Mouse (Mus musculus) fibroblast of lung, adult 2 months (primary cell): ENCODE results near the gene 1700086D15Rik.

Experiments
- DNase-seq: peaks from one replicate; pipeline ENCODE4 v3.0.0-alpha.2; 2011; ENCODE audit warnings: low read depth

The 1700086D15Rik gene

DNA sequence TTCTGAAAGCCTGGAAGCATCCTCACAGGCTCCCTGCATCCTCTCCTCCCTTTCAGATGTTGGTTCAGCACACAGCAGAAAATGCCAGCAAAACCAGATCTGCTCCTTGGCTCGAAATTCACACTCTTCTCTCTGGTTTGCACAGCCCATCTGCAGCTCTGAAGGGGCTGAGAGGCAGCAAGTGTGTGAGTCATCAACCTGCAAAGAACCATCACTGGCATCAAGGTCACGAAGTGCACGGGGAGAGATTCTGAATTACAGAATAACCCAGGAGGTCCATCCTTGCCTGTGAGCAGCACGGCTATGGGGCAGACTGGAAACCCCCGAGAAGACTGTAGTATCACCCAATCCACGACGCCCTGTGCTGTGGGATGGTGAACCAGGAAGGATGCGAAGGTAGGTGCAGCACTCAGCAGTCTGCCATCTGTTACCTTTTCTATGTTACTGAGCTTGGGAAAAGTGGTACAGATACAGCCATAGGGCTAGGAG is 24.4 kb downstream of the 1700086D15Rik start:
- no peak for DNase-seq

DNA sequence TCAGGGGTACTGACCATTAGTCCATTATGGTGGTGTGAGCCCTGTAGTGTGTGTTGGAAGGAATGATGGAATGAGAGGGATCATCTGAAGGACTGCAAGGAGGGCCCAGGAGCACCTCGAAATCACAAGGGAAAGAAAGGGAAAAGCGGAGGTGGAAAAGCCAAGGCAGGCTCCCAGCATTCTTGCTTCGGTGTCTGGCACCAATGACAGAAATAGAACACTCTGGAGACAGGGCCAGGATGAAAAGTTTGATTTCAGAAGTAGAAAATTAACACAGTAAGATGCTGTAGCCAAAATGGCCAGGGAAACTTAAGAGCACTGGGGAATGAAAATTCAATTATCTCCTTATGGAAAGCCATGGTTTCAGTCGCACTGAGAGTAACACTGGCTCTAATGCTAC is 26.0 kb downstream of the 1700086D15Rik start:
- no peak for DNase-seq

DNA sequence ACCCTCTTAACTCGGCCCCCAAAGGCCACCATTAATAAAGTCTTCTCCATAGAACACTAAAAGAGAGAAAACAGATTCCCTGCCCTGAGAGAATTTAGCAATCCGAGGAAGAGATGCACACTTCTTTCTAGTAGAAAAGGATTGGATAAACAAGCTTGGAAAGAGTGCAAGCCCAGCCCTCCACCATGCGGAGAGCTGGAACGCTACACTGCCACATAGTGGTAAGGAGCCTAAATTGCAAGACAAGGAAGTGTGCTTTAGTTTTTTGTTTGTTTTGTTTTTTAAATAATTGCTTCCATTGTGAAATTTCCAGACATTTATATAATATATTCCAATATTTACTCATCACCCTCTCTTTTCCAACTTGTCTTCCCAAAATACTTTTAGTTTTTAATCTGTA is 30.6 kb downstream of the 1700086D15Rik start:
- DNase-seq, result no peak

DNA sequence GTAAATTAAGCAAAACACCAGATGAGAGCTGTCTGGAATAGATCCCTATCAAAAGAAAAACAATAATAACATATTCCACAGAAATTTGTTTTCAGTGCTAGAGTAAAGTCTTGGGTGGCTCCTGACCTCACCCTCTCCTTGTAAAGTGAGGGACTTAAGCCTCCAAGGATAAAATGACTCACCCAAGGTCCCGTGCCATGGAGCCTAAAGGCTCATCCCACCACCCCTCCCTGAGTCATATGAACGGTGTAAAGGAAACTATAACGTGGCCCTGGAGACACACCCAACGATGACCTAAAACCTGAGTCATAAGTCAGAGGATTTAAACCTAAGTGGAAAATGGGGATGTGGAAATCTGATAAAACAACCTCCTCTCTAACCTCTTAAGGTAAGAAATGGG is 31.0 kb downstream of the 1700086D15Rik start:
- peak; percentile 38 for DNase-seq

DNA sequence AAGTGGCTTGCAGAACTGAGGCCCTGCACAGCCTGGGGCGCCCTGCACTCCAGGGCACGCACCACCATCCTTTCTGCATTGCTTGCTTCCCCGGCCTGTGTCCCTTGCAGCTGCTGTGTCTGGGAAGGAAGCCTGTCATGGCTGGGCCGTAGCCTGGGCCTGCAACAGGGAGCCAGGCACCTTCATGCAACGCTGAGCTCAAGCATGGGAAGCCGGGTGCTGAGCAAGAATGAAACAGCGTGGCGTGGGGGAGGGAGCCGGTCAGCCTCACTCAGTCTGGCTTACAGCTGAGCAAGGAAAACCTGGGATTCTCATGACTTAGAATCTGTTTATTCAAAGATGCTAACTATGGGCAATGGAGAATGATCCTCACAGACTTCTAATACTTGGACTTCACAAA is 33.1 kb downstream of the 1700086D15Rik start:
- no peak for DNase-seq

DNA sequence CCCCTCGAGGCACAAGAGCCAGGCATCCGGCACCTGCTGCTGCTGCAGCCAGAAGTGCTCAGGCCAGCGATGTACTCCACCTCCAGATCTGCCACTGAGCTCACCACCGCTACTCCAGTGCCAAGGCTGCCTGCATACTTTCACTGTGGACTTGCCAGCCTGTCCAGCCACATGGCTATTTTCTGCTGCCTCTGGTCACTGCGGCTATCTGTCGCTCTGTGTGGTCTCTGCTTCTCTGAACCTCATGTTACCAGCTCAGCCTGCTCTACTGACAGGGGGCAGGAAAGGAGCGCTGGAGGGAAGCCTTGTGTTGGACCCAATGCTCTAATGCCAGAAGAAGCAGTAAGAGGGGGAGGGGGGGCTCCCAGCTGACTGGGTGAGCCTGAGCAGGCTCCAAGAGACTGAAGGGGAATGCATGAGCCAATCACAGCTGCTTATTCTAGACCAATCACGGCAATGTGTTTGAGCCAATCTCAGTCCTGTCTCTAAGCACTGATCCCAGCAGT is 34.7 kb downstream of the 1700086D15Rik start:
- DNase-seq, result peak; percentile 40

DNA sequence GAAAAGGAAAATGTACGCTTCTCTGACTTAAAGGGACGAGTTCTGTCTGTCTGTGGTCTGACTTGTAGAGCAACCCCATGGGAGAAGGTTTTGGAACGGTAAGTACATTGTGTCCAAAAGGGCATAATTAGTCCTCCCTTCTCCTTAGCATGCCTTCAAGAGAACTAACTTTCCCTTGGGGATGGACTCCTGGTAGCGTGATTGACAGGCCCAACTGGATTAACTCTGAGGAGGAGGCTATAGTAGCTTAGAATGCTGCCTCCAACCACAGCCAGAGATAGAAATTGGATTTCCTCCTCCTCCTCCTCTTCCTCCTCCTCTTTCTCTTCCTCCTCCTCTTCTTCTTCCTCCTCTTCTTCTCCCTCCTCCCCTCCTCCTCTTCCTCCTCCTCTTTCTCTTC is 39.4 kb downstream of the 1700086D15Rik start:
- DNase-seq, result no peak

DNA sequence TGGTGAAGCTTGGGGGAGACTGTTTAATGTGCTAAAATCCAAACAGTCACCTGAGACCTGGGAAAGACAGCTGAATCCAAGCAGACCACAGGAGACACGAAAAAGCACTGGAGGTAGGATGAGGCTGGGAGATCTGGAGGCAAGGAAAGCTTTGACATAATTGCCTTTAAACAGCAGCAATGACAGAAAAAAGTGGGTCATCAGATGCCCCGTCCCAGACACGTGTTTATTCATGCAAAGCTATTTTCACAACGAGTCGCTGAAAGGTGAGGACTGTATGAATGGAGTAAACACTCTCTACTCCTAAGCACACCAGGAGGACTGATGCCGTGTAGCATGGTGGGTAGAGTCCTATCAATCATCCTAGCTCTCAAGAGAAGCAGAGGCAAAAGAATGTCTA is 43.9 kb downstream of the 1700086D15Rik start:
- no peak for DNase-seq

DNA sequence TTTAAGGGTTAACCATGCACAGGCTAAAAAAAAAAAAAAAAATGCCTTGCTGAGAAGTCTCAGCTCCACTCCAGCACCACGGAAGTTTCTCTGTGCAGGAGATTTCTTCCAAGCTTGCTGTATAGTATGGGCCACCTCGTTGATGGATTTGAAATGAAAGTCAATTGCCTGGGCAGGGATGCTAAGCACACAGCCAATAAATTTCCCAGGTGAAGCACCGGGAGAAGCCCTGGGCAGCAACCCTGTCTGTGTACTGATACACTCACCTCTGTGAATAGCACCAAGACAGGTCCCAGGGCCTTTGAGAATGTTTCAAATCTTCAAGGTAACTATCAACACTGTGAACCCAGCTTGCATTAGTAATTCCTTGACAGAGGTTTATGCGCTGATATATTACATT is 47.6 kb downstream of the 1700086D15Rik start:
- no peak for DNase-seq

DNA sequence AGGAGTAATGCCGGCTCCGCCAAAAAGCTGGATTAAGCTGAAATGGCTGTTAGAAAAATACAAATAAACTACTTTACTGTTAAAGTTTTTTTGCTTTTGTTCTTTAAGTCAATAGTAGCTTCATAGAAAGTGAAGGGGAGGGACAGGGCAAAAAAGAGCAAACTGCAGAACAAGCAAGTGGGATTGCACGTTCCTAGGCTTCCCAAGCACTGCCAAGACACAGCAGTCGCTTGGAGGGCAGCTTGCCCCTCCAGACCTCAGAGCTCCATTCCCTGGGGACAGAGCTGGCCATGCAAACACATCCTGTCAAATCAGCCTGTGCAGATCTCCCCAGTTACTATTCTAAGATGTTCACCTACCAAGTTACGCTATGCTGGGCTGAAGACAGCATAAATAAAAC is 48.0 kb downstream of the 1700086D15Rik start:
- no peak for DNase-seq

DNA sequence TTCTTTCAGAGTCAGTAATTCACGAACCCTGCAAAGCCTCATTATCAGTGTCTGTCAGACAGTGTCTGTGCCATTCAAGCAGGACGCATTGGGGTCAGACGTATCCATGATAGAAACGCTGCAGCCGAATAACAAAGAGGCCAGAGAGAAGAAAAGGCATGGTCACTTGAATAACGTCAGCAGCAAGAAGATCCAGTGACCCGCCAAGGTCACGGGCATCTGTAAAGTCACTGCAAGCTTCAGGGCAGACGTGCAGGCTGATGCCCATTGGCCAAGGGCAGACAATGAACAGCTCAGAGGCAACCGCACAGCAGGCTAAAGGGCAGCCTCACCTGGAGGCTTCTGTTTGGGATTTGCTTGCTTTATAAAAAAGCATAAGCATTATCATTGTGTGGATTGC is 49.6 kb downstream of the 1700086D15Rik start:
- no peak for DNase-seq

DNA sequence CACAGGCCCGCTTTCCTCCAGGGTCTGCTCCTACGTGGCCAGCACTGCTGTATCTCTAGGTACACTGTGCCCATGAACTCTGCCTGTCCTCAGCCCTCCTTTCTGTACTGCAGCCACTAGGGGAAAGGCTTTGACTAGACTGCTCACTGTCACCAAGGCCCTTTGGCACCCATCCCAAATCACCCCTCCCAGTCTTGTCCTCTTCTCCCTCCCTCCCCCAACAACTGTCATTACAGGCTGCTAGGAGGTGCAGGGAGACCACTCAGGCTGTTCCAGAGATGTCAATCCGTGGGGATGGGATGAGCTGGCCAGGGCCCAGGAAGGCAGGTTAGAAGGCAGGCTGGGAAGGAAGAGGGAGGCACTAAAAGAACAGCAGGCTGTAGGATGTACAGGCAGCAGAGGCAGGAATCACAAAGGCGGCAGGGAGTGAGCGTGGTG is 51.9 kb downstream of the 1700086D15Rik start:
- DNase-seq, result no peak

DNA sequence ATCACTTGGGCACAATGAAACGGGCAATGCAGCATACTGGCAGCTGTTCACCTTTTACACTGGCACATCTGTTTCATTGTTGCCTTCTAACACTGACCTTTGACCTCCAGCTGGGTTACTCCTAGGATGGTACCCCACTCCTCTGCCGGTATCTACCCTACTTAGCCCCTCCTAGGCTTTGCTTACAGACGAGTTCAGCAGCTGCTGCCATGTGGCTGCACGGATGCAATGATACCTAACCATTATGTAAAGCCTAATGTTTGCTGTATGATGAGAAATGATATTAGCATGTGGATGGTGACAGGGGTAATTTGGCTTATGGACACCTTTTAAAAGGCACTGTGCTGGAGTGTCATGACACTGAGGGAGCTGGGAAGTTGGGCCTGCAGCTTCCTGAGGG is 52.5 kb downstream of the 1700086D15Rik start:
- DNase-seq, result no peak

DNA sequence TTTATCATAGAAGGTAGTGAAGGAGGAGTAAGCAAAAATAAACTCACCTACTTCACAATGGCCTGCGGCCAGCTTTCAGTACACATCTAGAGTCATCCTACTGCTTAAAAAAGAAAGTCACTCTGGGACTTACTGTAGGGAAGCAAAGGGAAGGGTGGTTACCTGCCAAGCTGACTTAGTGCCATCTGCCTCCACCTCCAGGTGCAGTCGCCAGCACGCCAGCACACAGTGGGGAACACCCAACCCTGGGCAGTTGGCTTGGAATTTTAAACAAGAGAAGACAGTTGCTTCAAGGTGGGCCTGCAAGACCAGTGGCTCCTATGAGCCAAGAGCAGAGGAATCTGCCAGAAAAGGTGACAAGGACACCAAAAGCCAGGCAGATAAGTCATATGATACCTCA is 55.6 kb downstream of the 1700086D15Rik start:
- no peak for DNase-seq
